Mouse (Mus musculus): ENCODE data around the gene Rnf166. TPM values are rescaled to one million over a fixed set of nuclear protein-coding genes. Genes with fewer than 3 reads are reported as not detected.

The Rnf166 gene
- 10 to 100 TPM; 46.3 to 68.8 (median 57.7) TPM for total RNA-seq (2022)

DNA sequence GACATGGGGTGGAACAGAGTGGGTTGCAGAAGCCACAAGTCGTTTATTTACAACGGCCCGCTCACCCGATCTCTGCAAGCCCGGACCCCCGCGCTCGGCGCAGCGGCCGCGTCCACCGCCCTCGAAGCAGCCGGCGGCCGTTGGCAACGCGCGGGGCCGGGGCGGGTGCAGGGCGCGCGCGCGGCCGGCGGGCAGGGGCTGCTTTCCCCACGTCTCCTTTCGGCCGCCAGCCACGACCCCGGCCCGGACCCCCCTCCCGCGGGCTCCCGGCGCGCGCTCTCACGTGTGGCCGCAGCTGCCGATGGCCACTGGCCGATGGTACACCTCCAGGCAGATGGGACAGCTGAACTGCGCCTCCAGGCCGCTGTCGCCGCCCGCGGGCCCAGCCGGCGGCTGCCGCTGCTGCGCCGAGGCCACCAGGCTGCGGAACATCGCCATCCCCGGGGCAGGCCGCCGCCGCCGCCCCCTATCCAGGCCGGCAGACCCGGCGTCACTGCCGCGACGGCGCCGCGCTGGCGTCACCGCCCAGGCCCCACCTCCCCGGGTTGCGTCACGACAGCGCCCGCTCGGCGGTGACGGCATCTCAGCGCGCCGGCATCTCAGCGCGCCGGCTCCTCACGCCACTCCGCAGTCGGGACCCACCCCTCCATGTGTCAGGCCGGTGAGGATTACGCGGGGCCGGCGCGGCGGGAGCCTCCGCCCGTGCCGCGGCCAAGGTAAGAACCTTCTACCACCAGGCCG lies at the start of gene Rnf166, which contains the start of gene Ctu2:
Gene Rnf166 (minus strand): TSS at position 485 of the 741 bp plus-strand sequence.
Gene Ctu2 (plus strand): TSS at position 564 of the 741 bp plus-strand sequence.
- DNase-seq, result peak; percentile 81

DNA sequence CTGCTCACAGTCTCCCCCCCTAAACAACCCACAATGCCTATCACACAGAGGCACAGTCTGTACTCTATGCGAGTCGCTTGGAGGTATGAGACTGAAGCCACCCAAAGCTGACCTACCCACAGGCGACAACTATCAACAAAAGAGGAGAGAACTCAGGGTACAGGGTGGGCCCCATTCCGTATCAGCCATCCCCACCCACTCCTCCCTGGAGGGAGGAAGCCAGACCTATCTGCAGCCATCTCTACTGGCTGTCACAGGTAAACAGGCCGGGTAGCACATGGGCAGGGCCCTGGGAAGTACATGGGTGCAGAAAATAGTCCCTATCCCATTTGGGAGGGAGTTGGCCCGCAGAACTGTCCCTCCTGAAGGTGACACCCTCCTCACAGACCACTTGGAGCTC lies 49.1 kb upstream of the Rnf166 start:
- no peak for DNase-seq

DNA sequence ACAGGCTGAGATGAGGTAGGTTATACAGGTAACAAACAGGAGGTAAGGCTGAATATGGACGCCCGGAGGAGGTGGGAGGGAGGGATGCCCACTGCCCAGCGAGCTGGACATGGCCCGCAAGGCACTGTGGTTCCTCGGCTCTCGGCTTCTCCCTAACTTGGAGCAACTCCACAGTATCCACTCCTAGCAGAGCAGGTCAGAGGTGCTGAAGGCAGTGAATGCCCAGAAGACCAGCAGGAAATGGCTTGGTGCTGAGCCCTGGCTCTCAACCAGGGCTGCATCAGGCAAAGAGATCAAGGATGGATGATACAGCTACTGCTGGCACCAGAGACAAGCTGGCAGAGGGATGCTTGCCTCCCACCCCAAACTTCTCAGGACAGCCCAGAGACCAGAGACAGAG lies 48.6 kb upstream of the Rnf166 start:
- DNase-seq, result no peak

DNA sequence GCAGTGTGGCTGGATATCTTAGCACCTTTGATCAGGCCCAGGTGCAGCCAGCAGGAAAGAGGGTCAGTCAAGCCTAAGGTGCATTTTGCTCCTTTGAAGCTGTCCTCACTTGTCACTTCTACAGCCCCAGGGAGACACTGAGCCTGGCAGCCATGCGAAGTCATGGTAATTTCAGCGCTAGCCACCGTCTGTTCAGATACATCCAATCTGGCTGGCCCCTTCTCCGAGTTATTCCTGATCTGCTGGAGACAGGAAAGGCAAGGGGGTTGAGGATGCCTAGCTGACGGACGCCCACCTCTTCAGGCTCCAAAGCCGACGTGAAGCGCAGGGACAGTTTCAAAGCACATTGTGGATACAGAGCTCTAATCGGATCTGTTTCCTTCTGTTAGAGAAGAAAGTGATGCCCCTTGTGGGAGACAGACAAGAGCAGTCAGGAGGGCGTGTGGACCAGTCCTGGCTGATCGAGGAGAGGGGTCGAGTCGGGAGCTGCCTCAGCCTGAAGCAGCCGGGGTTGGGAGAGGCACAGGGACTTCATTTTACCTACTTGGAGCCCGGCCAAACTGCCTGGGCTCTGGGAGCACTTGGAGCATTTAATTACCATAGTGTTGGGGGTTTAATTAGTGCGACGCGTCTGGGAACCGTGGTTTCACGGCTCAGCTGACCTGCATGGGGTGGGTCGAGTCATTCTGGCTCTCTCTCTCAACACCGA lies 47.9 kb upstream of the Rnf166 start:
- DNase-seq, result no peak

DNA sequence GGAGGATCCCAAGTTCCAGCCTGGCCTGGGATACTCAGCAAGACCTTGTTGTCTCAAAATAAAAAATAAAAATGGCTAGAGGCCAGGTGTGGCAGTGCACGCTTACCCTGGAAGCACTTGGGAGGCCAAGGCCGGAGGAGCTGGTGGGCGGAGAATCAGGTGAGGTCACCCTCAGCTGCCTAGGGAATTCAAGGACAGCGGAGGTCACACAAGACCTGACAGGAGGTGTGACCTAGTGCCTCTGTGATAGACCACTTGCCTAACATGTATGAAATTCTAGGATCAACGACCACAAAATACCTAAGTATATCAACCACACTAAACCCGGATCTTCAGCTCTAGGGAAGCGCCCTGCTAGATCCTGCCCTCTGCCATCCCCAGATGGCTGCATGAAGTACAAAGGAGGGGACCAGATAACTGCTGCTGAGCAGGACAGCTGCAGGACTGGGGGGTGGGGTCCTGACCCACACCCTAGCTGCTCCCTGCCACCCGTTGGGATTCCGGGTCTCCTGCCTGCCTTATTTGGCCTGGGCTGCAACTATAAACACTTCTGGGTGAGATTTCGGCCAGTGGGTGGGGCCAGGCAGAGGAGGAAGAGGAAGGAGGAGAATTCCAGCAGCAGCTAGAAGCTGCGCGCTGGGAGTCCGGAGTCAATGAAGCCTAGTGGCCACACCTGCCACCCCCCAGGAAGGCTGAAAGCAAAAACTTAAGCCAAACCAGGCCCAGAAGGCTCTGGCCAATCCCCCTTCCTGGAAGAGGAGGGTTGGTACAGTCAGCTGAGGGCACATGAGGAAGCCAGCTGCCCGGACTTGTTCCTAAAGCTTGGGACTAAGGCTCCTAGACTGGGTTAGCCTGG lies 47.2 kb upstream of the Rnf166 start:
- DNase-seq, result peak; percentile 50

DNA sequence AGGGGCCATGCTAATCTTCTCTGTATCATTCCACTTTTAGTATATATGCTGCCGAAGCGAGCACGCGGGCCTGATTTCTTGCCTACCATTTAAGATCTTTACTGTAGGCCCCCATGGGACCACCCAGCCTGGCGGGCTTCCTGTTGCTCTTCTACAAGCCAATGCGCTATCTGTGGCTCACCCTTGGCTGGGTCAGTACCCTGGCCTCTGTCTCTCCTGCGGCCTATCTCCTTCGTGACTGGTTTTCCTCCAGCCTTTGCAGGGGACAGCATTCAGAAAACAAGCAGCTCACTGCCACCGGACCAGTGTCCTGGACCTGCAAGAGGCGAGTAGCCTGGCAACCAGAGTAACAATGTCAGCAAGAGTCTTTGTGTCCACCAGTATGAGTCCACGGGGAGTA lies 44.7 kb upstream of the Rnf166 start:
- DNase-seq, result no peak

DNA sequence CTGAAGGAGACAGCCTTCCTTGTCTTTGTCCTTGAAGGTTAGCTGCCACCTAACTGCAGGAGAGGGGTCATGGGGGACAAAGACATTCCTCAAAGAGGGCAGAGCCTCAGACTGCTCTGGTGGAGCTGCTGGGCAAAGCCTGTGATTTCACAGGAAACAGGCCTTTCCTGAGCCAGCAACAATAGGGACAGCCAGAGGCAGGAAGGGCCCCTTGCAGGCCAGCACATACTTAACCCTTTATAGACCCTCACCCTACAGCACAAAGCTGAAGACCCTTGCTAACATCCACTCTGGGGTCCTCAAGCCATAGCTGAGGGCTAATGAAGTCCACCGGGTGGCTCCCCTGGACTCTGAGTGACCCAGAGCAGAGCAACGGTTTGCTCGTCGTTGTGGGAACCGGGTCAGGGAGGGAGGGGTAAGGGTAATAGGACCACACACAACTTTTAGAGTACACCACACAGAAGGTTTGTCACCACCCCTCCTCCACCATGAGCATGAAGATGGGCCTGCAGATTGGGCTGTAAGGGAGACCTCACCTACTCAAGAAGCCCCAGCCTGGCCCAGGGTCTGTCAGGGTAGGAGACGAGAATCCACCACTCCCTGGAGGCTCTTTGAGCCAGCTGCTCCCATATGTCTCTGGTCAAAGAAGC lies 41.8 kb upstream of the Rnf166 start:
- no peak for DNase-seq

DNA sequence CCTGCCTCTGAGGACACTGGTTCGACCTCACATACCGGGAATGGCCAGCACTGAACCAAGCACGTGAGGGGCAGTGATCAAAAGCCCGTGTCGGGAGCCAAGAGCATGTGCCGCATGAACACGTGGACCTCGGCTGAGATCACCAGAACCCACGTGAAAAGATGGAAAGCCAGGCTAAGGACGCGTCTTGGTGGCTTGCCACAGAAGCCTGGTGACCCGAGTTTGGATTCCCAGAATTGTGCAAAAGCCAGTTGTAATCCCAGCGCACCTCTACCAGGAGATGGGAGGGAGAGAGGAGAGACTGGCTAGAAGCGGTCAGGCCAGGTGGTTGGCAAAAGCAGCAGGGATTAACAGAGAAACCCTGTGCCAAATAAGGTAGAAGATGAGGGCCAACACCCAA lies 39.8 kb upstream of the Rnf166 start:
- no peak for DNase-seq

DNA sequence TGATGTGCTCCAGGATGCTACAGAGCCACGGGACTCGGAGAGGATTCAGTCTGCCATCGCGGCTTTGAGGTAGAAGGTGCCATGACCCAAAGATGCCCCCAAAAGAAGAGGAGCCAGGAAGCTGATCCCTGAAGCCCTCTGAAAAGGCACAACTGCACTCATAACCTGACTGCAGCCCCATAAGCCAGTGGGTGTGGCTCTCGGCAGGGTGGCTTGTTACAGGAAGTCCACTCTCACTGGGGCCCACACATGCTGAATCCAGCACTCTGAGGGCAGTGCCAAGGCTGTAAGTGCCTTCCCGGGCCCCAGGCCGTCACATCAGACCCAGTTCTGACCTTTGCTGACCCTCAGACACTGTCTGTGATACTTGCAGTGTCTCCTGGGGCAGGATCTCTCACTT lies 36.5 kb upstream of the Rnf166 start:
- no peak for DNase-seq

DNA sequence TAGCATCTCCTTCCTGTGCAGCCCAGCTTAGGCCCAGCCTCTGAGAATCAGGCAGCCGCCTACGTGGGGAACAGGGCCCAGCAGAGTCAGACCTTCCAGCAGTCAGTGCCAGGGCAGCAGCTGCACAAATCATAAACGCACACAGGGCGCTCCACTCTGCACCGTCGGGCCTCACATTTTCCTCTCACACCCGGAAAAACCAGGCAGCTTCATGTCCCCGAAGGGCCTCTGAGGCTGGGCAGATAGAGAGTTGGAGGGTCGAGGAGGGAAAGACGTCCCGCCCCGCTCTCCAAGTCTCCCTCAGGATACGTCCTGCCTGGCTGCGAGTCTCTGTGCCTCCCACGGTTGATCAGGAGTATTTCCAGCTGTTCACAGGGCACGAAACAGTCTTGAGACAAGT lies 35.7 kb upstream of the Rnf166 start:
- no peak for DNase-seq

DNA sequence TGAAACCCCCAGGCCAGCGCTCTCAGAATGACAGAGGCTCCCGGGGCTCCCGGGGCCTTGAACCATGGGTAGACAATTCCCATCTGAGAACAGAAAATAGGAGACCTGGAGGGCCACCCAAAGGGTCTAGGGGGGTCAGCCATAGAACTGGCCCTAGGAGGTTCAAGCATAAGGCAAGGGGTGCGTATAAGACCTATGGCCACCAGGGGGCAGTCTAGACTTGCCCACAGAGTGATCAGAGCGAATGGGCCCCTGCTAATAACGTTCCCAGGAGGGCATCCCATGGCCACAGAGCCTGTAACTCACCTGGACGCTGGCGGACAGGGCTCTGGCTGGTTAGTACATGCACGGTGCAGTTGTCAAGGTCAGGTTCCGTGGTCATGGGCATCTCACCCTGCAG lies 25.0 kb upstream of the Rnf166 start:
- DNase-seq, result peak; percentile 51

DNA sequence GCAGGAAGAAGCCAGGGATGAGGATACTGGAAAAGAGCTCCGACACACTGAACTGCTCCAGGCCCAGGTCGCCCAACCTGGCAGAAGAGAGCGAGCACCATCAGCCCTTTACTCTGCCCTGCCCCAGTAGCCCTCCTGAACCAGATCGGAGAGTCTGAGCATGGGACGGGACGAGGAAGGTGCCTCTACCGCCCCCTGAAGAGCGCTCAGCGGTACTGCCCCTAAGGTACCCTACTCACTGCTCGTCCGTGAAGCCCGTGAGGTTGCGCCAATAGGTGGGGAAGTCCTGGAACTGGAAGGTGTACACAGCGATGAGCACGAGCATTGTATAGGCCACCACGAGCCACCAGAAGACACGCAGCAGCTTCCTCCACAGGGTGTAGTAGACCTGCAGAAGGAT lies 22.0 kb upstream of the Rnf166 start:
- DNase-seq, result no peak

DNA sequence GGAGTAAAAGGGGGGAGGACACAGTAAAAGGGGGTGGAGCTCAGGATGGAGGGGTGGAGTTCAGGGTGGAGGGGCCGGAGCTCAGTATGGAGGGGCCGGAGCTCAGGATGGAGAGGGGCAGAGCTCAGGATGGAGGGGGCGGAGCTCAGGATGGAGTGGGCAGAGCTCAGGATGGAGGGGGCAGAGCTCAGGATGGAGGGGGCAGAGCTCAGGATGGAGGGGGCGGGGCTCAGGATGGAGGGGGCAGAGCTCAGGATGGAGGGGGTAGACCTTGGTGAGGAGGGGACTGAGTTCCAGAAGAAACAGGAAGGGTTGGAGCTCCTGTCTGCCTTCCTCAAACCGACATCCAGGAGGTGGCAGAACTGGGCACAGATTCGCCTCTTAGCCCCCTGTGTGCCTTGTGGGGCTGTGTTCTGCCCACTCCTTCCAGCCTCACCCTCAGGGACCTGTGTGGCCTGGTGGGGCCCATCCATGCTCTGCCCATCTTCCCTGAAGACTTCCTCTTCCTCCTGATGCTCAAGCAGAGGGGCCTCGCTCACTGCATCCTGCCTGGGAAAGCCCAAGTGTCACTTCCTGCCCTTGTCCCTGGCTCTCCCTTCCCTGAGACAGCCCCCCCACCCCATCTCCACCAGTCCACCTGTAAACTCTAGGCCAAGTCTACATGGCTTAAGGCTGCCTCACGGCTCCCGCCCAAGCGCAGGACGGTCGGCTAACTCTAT lies 21.3 kb upstream of the Rnf166 start:
- no peak for DNase-seq

DNA sequence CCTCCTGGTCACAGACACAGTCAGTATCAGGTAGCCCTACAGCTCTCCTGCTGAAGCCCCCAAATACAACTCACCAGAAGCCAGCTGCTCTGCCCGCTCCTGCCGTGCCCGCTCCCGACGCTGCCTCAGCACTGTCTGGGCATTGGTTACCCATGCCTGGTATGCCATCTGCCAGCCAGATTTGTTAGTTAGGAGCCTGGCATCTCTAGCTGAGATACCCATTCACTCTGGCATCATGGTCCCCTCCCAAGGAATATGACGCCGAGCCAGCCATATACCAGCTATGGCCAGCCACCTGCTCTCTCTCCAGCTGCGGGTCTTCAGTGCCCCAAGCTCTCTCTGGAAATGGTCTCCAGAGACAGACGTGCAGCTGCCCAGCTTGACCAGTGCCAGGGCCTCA lies 12.5 kb upstream of the Rnf166 start:
- DNase-seq, result no peak

DNA sequence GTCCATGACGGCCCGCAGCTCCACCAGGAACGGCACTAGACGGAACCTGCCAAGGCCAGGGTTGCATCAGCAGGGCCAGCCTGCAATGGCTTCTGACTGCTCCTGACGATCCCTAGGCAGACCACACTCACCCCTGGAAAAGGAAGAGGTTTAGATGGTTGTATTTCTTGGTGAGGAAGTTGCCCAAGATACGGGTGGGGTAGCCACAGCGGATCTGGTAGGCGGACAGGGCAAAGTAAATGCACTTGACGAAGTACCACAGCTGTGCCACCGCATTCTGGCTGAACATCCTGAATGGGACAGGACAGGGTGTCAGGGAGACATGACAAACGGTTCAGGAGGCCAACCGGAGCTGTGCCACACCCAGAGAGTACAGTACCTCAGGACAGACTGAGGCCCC lies 9.0 kb upstream of the Rnf166 start:
- no peak for DNase-seq

DNA sequence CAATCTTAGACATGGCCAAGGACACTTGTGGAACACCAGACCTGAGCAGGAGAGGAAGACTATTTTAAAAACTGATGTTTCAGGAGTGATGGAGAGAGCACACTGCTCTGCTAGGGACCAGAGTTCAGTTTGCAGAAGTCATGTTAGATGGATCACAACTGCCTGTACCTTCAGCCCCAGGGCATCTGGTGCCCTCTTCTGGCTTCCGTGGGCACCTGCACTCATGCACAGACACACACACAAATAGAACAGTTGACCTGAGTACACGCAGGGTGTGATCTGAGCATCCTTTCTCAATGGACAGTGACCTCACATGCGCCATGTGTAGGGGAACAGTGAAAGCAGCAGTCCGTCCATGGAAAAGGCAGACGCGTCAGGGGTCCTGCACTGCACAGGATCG lies 8.0 kb upstream of the Rnf166 start:
- no peak for DNase-seq

DNA sequence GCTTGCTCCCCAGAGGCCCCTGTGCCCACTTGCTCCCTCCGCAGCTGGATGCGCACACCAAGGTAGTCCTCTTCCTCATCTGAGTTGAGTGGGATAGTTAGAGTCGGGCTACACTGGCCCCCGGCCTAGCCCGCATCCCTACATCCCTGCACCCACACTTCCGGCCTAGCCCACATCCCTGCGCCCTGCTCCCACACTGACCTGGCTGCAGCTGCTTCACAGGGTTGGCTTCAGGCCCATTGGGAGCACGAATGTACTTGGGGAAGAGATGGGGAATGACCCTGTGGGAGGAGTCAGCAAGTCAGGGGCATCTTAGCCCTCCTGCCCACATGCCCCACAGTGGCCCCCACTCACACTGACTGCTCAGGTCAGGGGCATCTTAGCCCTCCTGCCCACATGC lies 6.6 kb upstream of the Rnf166 start:
- no peak for DNase-seq

DNA sequence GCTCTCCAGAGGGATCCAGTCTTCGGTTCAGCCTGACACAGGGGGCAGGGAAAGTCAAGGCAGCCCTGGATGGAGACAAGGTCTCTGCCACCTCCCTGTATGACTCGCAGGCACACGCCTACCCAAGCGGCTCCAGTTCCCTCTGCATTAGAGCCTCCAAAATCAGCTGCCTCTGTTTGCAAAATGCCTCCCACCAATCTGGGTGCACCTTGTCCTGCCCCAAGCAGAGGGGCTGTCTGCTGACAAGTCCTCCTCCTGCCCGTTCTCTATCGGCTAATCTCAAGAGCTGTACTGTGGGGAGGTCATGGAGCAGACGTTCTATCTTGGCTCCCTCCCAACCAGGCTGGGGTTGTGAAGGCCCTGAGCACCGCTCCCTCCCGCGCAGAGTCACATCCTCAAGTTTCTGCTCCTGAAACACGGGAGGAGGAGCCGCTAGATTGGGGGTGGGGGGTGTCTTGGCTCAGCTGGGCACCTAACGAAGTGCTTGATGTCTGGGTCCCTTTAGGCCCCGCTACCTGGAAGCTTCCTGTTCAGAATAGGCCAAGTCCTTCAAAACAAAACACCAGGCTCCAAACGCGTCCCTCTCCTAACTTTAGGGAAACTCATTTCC lies 808 bp downstream of the Rnf166 start:
- DNase-seq, result peak; percentile 64

DNA sequence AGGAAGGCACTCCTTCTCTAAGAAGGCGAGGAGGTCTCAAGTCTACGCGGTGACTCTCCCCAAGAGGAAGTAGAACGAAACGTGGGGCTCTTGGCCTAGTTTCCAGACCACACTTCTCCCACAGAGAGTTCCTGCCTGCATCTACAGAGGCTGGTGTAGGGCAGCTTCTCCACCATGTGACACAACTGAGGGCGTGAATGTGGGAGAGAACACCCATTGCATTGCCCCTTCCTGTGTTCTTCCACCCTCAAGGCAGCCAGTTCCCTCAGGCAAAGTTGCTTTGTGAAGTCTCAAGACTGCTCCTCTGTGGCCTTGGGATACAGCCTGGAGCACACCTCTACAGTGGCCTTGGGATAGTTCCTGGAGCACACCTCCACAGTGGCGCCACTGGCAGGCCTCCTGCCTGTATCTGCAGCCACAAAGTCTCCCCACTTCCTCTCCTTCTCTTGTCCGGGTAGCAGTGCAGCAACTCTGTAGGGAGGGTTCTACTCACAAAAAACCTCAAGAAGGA lies 1.9 kb downstream of the Rnf166 start:
- no peak for DNase-seq

DNA sequence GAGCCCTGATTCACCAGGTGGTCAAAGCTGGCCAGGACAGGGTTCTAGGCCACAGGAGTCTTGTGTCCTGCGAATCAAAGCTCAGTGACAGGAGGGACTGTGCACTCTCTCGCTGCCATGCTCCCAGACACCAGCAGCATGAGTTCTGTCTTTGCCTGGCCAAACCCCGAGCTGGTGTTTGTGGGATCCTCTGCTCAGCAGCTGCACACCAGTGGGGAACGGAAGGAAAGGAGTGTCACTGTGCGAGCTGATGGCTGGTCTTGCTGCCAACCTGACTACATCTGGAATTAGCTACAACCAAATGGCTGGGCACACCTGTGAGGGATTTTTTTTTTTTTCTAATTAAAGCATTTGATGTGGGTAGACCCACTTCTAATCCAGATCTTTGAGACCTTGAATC lies 5.2 kb downstream of the Rnf166 start:
- DNase-seq, result no peak

DNA sequence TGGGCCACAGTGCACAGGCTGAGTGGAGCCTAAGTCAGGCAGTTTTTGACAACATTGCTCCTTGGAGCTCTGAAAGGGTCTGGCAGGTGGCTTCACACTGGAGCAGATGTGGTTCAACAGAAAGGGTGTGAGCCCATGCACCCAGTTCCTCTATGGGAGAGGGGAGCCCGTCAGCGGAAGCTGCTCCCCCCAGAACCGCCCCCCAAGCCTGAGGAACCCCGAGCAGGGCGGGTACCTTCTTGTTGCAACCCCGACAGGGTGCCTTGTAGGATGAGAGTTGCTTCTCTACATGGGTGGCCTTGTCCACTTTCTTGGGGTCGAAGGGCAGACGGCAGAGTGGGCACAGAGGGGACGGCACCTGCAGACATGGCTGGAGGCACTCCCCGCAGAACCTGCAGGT lies 5.9 kb downstream of the Rnf166 start:
- no peak for DNase-seq
